Mouse (Mus musculus) heart, embryonic 14.5 days (tissue): ENCODE measurements around the gene Plod3. TPM values are rescaled to one million over a fixed set of nuclear protein-coding genes. Genes with fewer than 3 reads are reported as not detected.
A peak's percentile ranks its signal among the peaks of the same experiment; 100 is the strongest.

Experiments used
- ATAC-seq: fragments of 200-750 bp; cut with Nextera tagmentation; 2 replicates; pipeline ENCODE4 v1.8.0; 2017; ENCODE audit warnings: low read depth, moderate TSS enrichment; ENCODE audit not compliant: insufficient number of reproducible peaks, insufficient read depth, low FRiP score
- H3K27ac ChIP-seq, 2 experiments: fragments of 200-500 bp in 1 of 2; fragments of 300-500 bp in 1 of 2; sonication (generic) in 1 of 2; replicated peaks in 1 of 2; 2 replicates each; pipeline ENCODE4 v1.5.1; 2012 to 2014; ENCODE audit warnings: low read depth in 2 of 2, low read length in 2 of 2, control low read depth in 1 of 2, mild to moderate bottlenecking in 1 of 2, mixed read lengths in 1 of 2; ENCODE audit not compliant: control insufficient read depth in 1 of 2, insufficient read depth in 1 of 2
- H3K27me3 ChIP-seq: fragments of 300-500 bp; sonication (generic); 2 replicates; pipeline ENCODE4 v1.6.1; 2014; ENCODE audit warnings: mild to moderate bottlenecking, low read length, control low read depth; ENCODE audit not compliant: control insufficient read depth, insufficient read depth
- H3K36me3 ChIP-seq: fragments of 300-500 bp; sonication (generic); 2 replicates; pipeline ENCODE4 v1.6.1; 2014; ENCODE audit warnings: mild to moderate bottlenecking, control low read depth, low read length, mixed read lengths; ENCODE audit not compliant: control insufficient read depth, insufficient read depth
- H3K4me1 ChIP-seq, 2 experiments: fragments of 200-500 bp in 1 of 2; fragments of 300-500 bp in 1 of 2; sonication (generic) in 1 of 2; 2 replicates each; pipeline ENCODE4 v1.6.1; 2012 to 2014; ENCODE audit warnings: low read length in 2 of 2, control low read depth in 1 of 2, mixed read lengths in 1 of 2; ENCODE audit not compliant: control insufficient read depth in 2 of 2, insufficient read depth in 2 of 2
- H3K4me2 ChIP-seq: fragments of 300-500 bp; sonication (generic); 2 replicates; pipeline ENCODE4 v1.6.1; 2014; ENCODE audit warnings: mild to moderate bottlenecking, low read length
- H3K4me3 ChIP-seq, 2 experiments: fragments of 200-500 bp in 1 of 2; fragments of 300-500 bp in 1 of 2; sonication (generic) in 1 of 2; 2 replicates each; pipeline ENCODE4 v1.5.1; 2012 to 2014; ENCODE audit warnings: low read length in 2 of 2, mild to moderate bottlenecking in 2 of 2, control low read depth in 1 of 2, low read depth in 1 of 2, moderate library complexity in 1 of 2; ENCODE audit not compliant: control insufficient read depth in 1 of 2, insufficient read depth in 1 of 2
- H3K9ac ChIP-seq: fragments of 300-500 bp; sonication (generic); 2 replicates; pipeline ENCODE4 v1.6.1; 2014; ENCODE audit warnings: mild to moderate bottlenecking, low read length
- H3K9me3 ChIP-seq: fragments of 300-500 bp; sonication (generic); 2 replicates; pipeline ENCODE4 v1.6.1; 2016; ENCODE audit warnings: low read length, control low read depth; ENCODE audit not compliant: control insufficient read depth
- WGBS: fragments of 180-500 bp; shearing (Covaris S2); extraction: QIAGEN DNeasy Blood & Tissue Kit; methylation state at CpG from one replicate; pipeline ENCODE4 v1.1.7; 2014; 5-methylcytosine and 5-hydroxymethylcytosine counted together
- polyA plus RNA-seq: library from polyadenylated mRNA; unstranded; fragments of >200 nt; fragmentation: Nextera tagmentation; extraction: Ambion mirVana; gene quantifications from 2 replicates; pipeline ENCODE4 v1.2.1, GENCODE M21; 2014

The Plod3 gene
- polyA plus RNA-seq, 1 experiment from 2014 or later = 38.3 TPM

DNA sequence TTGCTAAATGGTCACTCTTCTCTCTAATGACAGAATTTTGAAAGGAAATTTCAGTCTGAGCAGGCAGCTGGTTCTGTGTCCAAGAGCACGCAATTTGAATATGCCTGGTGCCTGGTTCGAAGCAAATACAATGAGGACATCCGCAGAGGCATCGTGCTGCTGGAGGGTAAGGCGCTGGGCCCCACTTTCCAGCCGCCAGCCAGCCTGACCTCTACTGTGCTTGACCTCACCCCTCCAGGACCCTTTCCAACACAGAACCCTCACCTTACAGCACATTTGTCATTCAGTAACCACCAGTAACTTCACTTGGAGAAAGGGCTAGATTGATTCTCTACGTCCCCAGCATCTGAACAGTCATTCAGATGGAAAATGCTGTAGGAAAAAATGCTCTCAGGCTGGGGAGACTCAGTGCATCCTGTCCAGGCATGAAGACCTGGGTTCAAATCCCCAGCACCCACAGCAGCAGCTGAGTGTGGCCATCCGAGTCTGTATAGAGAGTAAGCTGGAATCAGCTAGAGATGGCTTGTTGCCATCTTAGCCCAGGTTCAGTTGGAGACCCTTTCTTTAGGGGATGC, 23.8 kb upstream of the Plod3 start:
- Histone ChIP-seq H3K4me1 (peaks cover 17 to 36% of the 10 kb centered on the region in 2 experiments), H3K4me3 (peak overlapping the region; percentile 68 to 94; a peak in 3 of 4 replicates), H3K9me3 (no peaks in the 10 kb centered on the region), H3K4me2 (peak overlapping the region; percentile 80), H3K9ac (peak overlapping the region; percentile 82), H3K36me3 (peaks cover 37% of the 10 kb centered on the region), H3K27me3 (no peaks in the 10 kb centered on the region), H3K27ac (no peak overlapping the region)
- no peak for ATAC-seq
- 76% methylated on average over 8 of the region's 8 CpGs for WGBS

GRCm38 (mm10) chr5:136965210-136965609, 21.6 kb upstream of the Plod3 start:
- Histone ChIP-seq H3K27ac (peak overlapping the region in 1 of 2 experiments; percentile 65; a peak in 1 of 4 replicates), H3K9me3 (no peaks in the 10 kb centered on the region), H3K9ac (no peak overlapping the region), H3K4me1 (peaks cover 17 to 36% of the 10 kb centered on the region in 2 experiments), H3K36me3 (peaks cover 37% of the 10 kb centered on the region), H3K4me3 (no peak overlapping the region), H3K4me2 (no peak overlapping the region), H3K27me3 (no peaks in the 10 kb centered on the region)
- ATAC-seq = no peak
- WGBS = 72% methylated on average over 9 of the region's 9 CpGs

DNA sequence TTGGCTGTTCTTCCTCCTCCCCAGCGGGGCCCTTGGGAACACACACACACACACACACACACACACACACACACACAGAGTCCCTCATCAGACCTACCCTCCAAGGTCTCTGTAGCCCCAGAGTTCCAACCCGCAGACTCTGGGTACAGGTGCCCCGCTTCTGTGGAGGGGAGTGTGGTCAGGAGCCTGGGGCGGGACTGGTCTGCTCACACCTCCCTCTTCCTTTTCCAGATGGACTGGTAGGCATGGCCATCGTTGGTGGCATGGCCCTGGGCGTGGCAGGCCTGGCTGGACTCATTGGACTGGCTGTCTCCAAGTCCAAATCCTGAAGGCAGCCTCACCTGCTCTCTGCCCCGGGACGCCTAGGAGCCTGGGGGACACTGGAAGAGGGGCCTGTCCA, 21.1 kb upstream of the Plod3 start:
- peak overlapping the region; percentile 12; the same call in 1 of the 2 replicates for H3K9ac ChIP-seq
- no peak overlapping the region for H3K4me2 ChIP-seq
- H3K9me3 ChIP-seq = no peaks in the 10 kb centered on the region
- no peak overlapping the region for H3K4me3 ChIP-seq
- no peaks in the 10 kb centered on the region for H3K27me3 ChIP-seq
- peaks cover 37% of the 10 kb centered on the region for H3K36me3 ChIP-seq
- H3K27ac ChIP-seq = peak overlapping the region; percentile 65 to 79
- H3K4me1 ChIP-seq = peaks cover 17 to 36% of the 10 kb centered on the region in 2 experiments
- ATAC-seq = no peak
- WGBS = 80% methylated on average over 8 of the region's 8 CpGs

DNA sequence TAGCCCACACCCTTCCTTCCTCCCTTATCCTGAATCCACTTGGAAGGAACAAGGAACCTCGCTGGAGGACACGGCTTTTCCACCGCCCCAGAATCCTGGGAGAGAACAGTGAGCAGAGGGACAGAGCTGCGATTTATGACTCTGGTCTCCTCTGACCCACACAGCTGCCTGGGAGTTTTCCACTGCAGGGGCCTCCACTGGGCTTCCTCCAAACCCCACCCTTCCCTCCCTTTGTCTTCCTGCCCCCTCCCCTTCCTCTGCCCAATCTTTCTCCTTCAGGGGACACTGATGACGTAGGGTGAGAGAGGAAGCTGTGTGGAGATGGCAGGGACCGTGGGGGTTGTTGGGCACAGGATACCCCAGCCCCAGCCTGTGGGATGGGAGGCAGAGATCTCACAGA, 20.5 kb upstream of the Plod3 start, which contains the start of gene Cldn15:
Cldn15 (plus strand) TSS at position 286 of the 400 bp plus-strand sequence.
- ATAC-seq = peak; percentile 24; the same call in 1 of the 2 replicates
- 59% methylated on average over 6 of the region's 6 CpGs for WGBS
- Histone ChIP-seq H3K4me2 (no peak within 1 kb of the TSS), H3K9ac (peak within 1 kb of the TSS; percentile 12; the same call in 1 of the 2 replicates), H3K36me3 (peaks cover 37% of the 10 kb centered on the region), H3K27ac (peak within 1 kb of the TSS; percentile 65 to 79), H3K4me1 (peaks cover 17 to 34% of the 10 kb centered on the region in 2 experiments), H3K9me3 (no peaks in the 10 kb centered on the region), H3K4me3 (no peak within 1 kb of the TSS), H3K27me3 (no peaks in the 10 kb centered on the region)

GRCm38 (mm10) chr5:136966861-136967455, 19.9 kb upstream of the Plod3 start:
- peaks cover 37% of the 10 kb centered on the region for H3K36me3 ChIP-seq
- H3K4me2 ChIP-seq = no peak overlapping the region
- no peaks in the 10 kb centered on the region for H3K27me3 ChIP-seq
- H3K4me1 ChIP-seq = peaks cover 14 to 30% of the 10 kb centered on the region in 2 experiments
- peak overlapping the region; percentile 59 to 65 for H3K27ac ChIP-seq
- ATAC-seq = no peak
- no peak overlapping the region for H3K4me3 ChIP-seq
- no peaks in the 10 kb centered on the region for H3K9me3 ChIP-seq
- H3K9ac ChIP-seq = no peak overlapping the region
- whole genome bisulfite sequencing = 84% methylated on average over 4 of the region's 4 CpGs

DNA sequence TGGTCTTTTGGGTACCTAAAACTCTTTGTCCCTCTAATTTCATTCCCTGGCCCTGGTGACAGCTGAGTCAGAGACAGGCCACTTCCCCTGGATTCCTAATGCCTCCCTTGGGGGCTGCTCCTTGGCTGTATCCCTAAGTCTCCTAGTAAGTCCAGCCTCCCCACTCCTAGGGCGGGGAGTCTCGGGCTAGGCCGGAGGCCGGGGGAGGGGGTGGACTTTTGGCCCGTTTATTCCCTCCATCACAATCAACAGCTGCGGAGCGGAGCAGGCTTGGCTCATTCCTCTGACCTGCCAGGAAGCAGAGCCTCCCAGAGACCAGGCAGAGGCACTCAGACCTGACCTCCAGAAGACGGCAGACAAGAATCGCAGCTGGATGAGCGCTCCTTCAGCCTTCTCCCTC, 19.2 kb upstream of the Plod3 start:
- Histone ChIP-seq H3K27ac (peak overlapping the region; percentile 37 to 65; a peak in 2 of 4 replicates), H3K9ac (no peak overlapping the region), H3K4me2 (no peak overlapping the region), H3K9me3 (no peaks in the 10 kb centered on the region), H3K36me3 (peaks cover 37% of the 10 kb centered on the region), H3K4me1 (peaks cover 14 to 30% of the 10 kb centered on the region in 2 experiments), H3K4me3 (no peak overlapping the region), H3K27me3 (no peaks in the 10 kb centered on the region)
- peak; percentile 38; the same call in 1 of the 2 replicates for ATAC-seq
- 43% methylated on average over 10 of the region's 10 CpGs for WGBS

DNA sequence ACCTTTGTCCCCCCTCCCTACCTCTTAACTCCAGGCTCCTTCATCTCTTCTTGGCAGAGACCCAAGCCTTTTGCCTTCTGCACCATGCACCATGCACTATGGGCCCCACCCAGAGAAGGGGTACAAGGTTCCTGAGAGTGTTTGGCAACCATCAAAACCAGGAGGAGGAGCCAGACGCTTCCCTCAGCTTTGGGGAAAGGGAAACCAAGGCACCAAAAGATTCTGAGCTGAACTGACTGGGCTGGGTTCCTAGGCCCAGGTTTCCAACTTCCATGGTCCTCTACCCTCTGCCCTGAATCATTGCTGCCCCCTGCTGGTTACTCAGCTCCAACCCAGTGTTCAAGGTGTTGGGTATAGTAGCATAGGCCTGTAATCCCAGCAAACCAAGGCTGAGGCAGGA, 16.1 kb upstream of the Plod3 start:
- H3K27me3 ChIP-seq = no peaks in the 10 kb centered on the region
- no peaks in the 10 kb centered on the region for H3K9me3 ChIP-seq
- peaks cover 7% of the 10 kb centered on the region for H3K36me3 ChIP-seq
- WGBS = 72% methylated on average over 1 of the region's 1 CpGs
- ATAC-seq = no peak
- H3K9ac ChIP-seq = no peak overlapping the region
- H3K4me3 ChIP-seq = no peak overlapping the region
- peaks cover 14 to 15% of the 10 kb centered on the region in 2 experiments for H3K4me1 ChIP-seq
- H3K4me2 ChIP-seq = no peak overlapping the region
- H3K27ac ChIP-seq = no peak overlapping the region
